Mouse (Mus musculus): Measurements from ENCODE around the gene Cd3g. TPM values are rescaled to one million over a fixed set of nuclear protein-coding genes. Genes with fewer than 3 reads are reported as not detected.
"Not testable (repeated sequence)": the region's sequence is repeated elsewhere in the genome, so short reads cannot be mapped to it uniquely, and the experiment has no call there.

Cd3g gene
- total RNA-seq, 4 experiments from 2014 or later: 0.34 to 1.2 (median 0.75) TPM

DNA sequence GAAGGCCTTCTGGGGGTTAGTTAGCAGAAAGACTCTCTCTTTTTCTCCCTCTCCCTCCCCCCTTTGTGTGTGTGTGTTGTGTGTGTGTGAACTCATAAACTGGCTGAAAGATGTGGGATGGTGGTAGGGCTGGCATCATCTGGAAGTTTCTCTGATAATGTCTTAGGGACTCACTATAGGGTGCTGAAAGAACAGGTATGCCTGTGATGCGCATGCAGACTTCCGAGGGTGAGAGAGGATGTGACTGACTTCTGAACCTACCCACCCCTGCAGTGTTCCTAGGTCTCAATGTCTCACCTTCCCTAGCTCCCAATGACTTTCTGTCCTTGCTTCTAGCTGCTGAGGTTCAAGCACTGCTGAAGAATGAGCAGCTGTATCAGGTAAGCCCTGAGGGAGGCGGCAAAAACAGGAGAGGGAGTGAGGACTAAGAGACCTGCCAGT lies 5.5 kb upstream of the Cd3g start:
- DNase-seq (ENCODE audit: low spot score): no peak

GRCm38 (mm10) chr9:44983001-44983400 lies 2.8 kb upstream of the Cd3g start:
- no peak for DNase-seq (ENCODE audit: low spot score)

- no peak for DNase-seq (ENCODE audit: low spot score)
These were observed 2.3 kb upstream of the Cd3g start for GRCm38 (mm10) chr9:44982531-44982930.

DNA sequence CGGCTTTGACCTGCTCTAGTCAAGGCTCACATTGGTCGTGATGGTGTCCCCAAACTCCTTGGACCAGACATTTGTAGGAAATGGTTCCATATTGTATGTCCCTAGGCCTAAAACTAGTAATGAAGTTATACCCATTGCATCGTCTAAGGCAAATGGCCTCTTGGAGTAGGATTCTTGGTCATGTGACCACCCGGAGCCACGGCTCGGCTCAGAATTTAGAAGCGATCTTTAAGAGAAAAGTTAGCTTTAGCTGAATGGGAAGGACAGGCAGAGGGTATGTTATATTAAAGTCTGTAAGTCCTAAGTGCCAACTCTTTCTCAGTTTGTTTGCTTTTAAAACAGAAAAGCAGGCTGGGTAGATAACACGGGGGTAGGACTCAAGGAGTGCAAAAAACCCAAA lies 1.9 kb upstream of the Cd3g start:
- DNase-seq (ENCODE audit: low spot score): no peak

DNA sequence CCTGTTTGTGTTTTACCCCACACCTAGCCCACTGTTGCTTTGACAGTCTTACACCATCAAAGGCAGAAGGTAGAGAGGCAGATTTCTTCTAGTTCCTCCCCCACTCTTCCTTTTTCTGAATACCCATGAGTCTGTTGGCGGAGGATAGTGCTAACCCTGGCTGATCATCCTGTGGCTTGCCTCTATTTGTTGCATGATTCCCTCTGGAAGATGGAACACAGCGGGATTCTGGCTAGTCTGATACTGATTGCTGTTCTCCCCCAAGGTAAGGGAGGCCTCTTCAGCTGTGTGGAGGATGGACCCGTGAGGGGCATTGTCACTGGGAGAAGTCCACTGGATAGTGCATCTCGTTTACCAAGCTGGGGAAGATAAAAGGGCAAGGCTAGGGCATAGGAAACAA lies 1.4 kb upstream of the Cd3g start, which contains the start of gene Cd3d:
TSS of gene Cd3d (plus strand) at position 111 of the 400 bp plus-strand sequence.
- DNase-seq (ENCODE audit: low spot score): no peak

DNA sequence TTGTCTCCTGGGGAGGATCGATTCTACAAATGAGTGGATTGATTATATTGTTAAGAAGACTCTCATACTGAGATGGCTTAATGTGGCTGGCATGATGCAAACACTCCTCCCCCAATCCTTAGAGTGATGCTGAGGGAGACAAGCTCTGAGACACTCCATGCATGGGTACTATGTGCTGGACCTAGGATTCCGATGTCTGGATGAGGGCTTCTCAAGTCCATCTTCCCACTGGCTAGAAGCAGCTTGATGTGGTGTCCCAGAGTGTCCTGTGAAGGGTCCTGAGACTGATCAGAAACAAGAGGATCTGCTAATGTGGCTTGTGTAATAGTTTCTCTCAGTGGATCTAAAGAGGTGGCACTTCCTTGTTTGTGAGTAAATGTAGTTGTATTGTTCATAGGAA lies 873 bp upstream of the Cd3g start:
- no peak for DNase-seq (ENCODE audit: low spot score)

- DNase-seq (ENCODE audit: low spot score): no peak
These were observed 425 bp downstream of the Cd3g start for GRCm38 (mm10) chr9:44979806-44980205.

- DNase-seq (ENCODE audit: low spot score): no peak
These were observed 2.4 kb downstream of the Cd3g start for GRCm38 (mm10) chr9:44977813-44978212.

DNA sequence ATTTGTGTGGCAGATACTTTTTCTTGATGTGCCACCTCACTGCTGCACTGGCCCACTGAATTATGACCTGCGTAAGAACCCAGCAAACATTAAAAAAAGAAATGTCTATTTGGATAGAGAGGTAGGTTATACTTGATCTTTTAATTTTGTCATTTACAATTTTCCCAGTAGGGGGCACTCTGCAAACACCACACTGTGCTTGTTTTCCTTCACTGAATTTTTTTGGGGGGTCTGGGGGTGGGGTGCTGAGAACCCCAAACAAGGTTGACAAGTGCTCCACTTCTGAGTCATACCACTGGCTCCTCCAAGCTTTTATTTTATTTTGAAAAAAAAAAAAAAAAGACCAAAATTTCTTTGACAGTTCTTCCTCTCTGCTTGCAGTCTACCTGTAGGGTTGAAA lies 10.8 kb downstream of the Cd3g start:
- no peak for DNase-seq (ENCODE audit: low spot score)

- DNase-seq (ENCODE audit: low spot score): not testable (repeated sequence)
These were observed 12.5 kb downstream of the Cd3g start for GRCm38 (mm10) chr9:44967763-44968162.

DNA sequence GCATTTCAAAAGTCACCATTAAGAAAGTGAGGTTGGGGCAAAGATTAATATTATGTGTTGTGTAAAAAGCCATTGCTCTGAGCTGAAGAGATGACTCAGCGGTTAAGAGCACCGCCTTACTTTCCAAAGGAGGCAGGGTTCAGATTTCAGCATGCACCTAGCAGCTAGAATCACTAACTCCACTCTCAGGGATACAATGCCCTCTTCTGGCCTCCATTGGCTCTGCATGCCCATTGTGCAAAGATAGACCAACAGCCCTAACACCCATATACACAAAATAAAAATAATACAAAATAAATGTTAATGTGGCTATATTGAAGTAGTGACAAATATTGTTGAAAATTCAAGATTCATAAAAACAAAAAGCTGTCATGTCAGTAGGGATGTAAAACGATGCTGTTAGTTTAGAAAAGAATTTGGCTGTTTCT lies 13.4 kb downstream of the Cd3g start:
- peak; percentile 82 for DNase-seq (ENCODE audit: low spot score)

GRCm38 (mm10) chr9:44965833-44966466 lies 14.3 kb downstream of the Cd3g start:
- no peak for DNase-seq (ENCODE audit: low spot score)

- DNase-seq (ENCODE audit: low spot score): peak; percentile 99
These were observed 15.0 kb downstream of the Cd3g start, which contains the start of gene Ube4a for GRCm38 (mm10) chr9:44965126-44965832. TSS of gene Ube4a (minus strand) at chr9:44965600.

- DNase-seq (ENCODE audit: low spot score): no peak
These were observed 25.8 kb downstream of the Cd3g start for GRCm38 (mm10) chr9:44954432-44954831.

- DNase-seq (ENCODE audit: low spot score): no peak
These were observed 32.4 kb downstream of the Cd3g start for GRCm38 (mm10) chr9:44947836-44948235.

DNA sequence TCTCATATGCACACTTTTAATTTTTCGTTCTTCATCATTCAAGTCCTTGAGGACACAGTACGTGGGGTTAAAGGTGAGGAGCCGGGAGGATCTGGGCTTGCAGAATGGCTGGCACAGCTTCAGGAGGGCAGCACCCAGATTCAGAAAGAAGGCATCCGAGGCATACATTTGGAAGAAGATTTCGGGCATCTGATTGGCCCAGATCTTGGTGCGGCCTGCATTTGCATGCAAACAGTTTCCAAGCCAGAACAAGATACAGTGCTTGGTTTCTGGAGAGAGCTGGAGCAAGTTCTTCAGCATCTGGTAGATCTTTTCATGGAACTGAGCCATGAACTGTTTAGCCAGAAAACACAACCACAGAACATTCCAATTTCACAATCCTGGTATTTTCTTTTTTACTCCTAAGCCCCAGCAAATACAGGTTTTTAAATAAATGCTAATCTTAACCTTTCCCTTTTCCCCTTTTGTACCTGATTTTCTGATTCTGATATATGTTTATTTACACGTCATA lies 34.0 kb downstream of the Cd3g start:
- no peak for DNase-seq (ENCODE audit: low spot score)

- peak; percentile 60 for DNase-seq (ENCODE audit: low spot score)
These were observed 37.8 kb downstream of the Cd3g start for GRCm38 (mm10) chr9:44942421-44942820.

GRCm38 (mm10) chr9:44941756-44942155 lies 38.5 kb downstream of the Cd3g start:
- peak; percentile 43 for DNase-seq (ENCODE audit: low spot score)

DNA sequence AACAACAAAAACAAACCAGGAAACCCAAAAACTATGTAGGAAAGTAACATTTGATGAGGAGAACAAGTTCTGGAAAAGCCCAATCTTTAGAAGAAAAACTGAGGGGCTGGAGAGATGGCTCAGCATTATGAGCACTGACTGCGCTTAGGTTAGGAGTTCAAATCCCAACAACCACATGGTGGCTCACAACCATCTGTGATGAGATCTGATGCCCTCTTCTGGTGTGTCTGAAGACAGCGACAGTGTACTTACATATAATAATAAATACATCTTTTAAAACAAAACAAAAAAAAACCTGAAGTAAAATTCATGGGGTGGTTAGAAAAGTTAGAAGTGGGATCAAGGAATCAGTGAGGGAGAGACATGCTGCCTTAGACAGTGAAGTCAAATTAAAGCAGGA lies 58.7 kb downstream of the Cd3g start:
- DNase-seq (ENCODE audit: low spot score): no peak

DNA sequence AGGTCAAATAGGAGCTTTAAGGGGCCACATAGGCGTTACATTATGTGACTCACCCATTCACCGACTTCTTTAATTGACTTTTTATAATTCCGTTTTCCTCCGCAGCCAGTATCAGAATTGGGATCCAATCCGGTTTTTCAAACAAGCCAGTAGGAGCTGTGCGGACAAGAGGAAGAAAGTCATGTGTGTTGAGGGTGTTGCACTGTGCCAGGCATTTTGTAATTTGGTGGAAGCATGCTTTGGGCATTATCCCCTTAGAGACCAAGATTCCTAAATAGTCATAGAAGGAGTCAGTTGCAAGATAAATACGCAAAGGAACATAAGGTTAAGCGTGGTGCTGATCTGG lies 59.1 kb downstream of the Cd3g start:
- DNase-seq (ENCODE audit: low spot score): no peak

- peak; percentile 92 for DNase-seq (ENCODE audit: low spot score)
These were observed 59.7 kb downstream of the Cd3g start, which contains the start of gene Atp5l for GRCm38 (mm10) chr9:44920374-44921122. TSS of gene Atp5l (minus strand) at chr9:44920742.

GRCm38 (mm10) chr9:44919606-44920005 lies 60.6 kb downstream of the Cd3g start:
- no peak for DNase-seq (ENCODE audit: low spot score)

Measured in heart, adult 8-10 months (tissue).